Mouse (Mus musculus): ENCODE results near the gene Olfr668. TPM values are rescaled to one million over a fixed set of nuclear protein-coding genes. Genes with fewer than 3 reads are reported as not detected.

Gene Olfr668
- polyA plus RNA-seq, 1 experiment from 2014 or later: not detected

Other genes starting within 250 kb of the Olfr668 start
- not detected in 2 replicates for gene Olfr661, start 241.6 kb downstream of the Olfr668 start, polyA plus RNA-seq (2015; fragmentation: Nextera tagmentation; extraction: Ambion mirVana)
- gene Usp17le, start 150.6 kb downstream of the Olfr668 start, polyA plus RNA-seq (2015; fragmentation: Nextera tagmentation; extraction: Ambion mirVana): not detected in 2 replicates
- not detected in 2 replicates for gene Usp17lb, start 85.5 kb downstream of the Olfr668 start, polyA plus RNA-seq (2015; fragmentation: Nextera tagmentation; extraction: Ambion mirVana)
- not detected in 2 replicates for gene Usp17la, start 71.0 kb downstream of the Olfr668 start, polyA plus RNA-seq (2015; fragmentation: Nextera tagmentation; extraction: Ambion mirVana)
- gene Olfr665, start 50.0 kb downstream of the Olfr668 start, polyA plus RNA-seq (2015; fragmentation: Nextera tagmentation; extraction: Ambion mirVana): not detected in 2 replicates
- gene Olfr666, start 32.1 kb downstream of the Olfr668 start, polyA plus RNA-seq (2015; fragmentation: Nextera tagmentation; extraction: Ambion mirVana): not detected in 2 replicates
- gene Olfr667, start 6.6 kb downstream of the Olfr668 start, polyA plus RNA-seq (2015; fragmentation: Nextera tagmentation; extraction: Ambion mirVana): not detected in 2 replicates
- not detected in 2 replicates for gene Olfr669, start 6.2 kb upstream of the Olfr668 start, polyA plus RNA-seq (2015; fragmentation: Nextera tagmentation; extraction: Ambion mirVana)
- not detected in 2 replicates for gene Olfr670, start 34.6 kb upstream of the Olfr668 start, polyA plus RNA-seq (2015; fragmentation: Nextera tagmentation; extraction: Ambion mirVana)
- not detected in 2 replicates for gene Olfr671, start 51.1 kb upstream of the Olfr668 start, polyA plus RNA-seq (2015; fragmentation: Nextera tagmentation; extraction: Ambion mirVana)
- not detected in 2 replicates for gene Olfr672, start 74.0 kb upstream of the Olfr668 start, polyA plus RNA-seq (2015; fragmentation: Nextera tagmentation; extraction: Ambion mirVana)
- gene Olfr675, start 100.4 kb upstream of the Olfr668 start, polyA plus RNA-seq (2015; fragmentation: Nextera tagmentation; extraction: Ambion mirVana): not detected in 2 replicates
- not detected in 2 replicates for gene Olfr676, start 104.6 kb upstream of the Olfr668 start, polyA plus RNA-seq (2015; fragmentation: Nextera tagmentation; extraction: Ambion mirVana)
- gene Olfr677, start 123.3 kb upstream of the Olfr668 start, polyA plus RNA-seq (2015; fragmentation: Nextera tagmentation; extraction: Ambion mirVana): not detected in 2 replicates
- not detected in 2 replicates for gene Olfr678, start 136.4 kb upstream of the Olfr668 start, polyA plus RNA-seq (2015; fragmentation: Nextera tagmentation; extraction: Ambion mirVana)
- not detected in 2 replicates for gene Olfr679, start 153.1 kb upstream of the Olfr668 start, polyA plus RNA-seq (2015; fragmentation: Nextera tagmentation; extraction: Ambion mirVana)
- not detected in 2 replicates for gene Olfr680-ps1, start 164.8 kb upstream of the Olfr668 start, polyA plus RNA-seq (2015; fragmentation: Nextera tagmentation; extraction: Ambion mirVana)
- gene Olfr681, start 188.8 kb upstream of the Olfr668 start, polyA plus RNA-seq (2015; fragmentation: Nextera tagmentation; extraction: Ambion mirVana): not detected in 2 replicates
- not detected in 2 replicates for gene Olfr683, start 219.0 kb upstream of the Olfr668 start, polyA plus RNA-seq (2015; fragmentation: Nextera tagmentation; extraction: Ambion mirVana)
- not detected in 2 replicates for gene Olfr684, start 235.6 kb upstream of the Olfr668 start, polyA plus RNA-seq (2015; fragmentation: Nextera tagmentation; extraction: Ambion mirVana)